In the genomic region with DNA sequence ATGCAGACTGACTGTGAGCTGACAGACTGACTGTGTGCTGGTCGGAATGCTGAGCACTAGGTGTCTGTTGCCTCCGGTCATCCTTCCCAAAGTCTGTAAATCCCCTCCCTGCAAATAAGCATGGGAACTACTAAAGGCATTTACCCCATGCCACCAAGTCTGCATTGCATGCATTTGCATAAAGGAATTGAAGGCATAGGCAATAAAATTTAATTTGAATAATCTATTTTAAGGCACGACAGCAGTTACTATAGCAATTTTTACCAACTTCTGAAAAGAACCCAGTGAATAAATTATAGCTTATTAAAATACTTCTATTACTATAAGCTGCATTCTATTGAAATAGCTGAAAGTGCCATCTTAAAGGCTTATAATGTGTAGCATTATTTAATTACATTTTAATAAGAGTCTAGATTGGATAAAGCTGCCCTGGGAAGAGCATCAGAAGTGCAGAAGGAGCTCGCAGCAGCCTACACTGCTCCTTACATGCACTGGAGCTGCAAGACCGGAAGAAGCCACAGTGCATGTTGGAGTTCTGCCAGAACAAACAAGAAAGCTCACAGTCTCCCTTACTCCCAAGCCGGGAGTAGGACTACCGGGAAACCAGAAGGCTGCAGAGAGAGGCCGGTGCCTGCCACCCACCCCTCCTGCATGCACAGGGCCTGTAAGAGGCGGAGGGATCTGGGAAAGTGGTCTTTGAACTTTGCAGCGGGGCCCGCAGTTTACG, we compare ENCODE assay signal across 7 mouse cellular contexts. TPM values are rescaled to one million over a fixed set of nuclear protein-coding genes. Genes with fewer than 3 reads are reported as not detected.
DNase-seq lines count a peak whose midpoint lies in the region; ATAC-seq lines count a peak whose summit lies in the region.

No protein-coding gene starts in this region.

- H3K9me3 ChIP-seq in intestine, embryonic 14.5 days (ENCODE audit: control insufficient read depth, low read length), result no peaks in the 10 kb centered on the region
- no peaks in the 10 kb centered on the region for H3K9me3 ChIP-seq in liver, embryonic 13.5 days (replicated peaks)

- H3K4me2 ChIP-seq in intestine, embryonic 14.5 days (ENCODE audit: low read length), result peak overlapping the region; percentile 28
- H3K4me2 ChIP-seq in liver, embryonic 13.5 days, result peak overlapping the region; percentile 12; the same call in 1 of the 2 replicates

- peak; percentile 36 for ATAC-seq in intestine, embryonic 14.5 days (replicated peaks; ENCODE audit: low FRiP score, low TSS enrichment, low read depth)
- ATAC-seq in liver, embryonic 13.5 days (ENCODE audit: low read depth), result peak; percentile 70

- intact Hi-C loops in left cerebral cortex, postnatal 25 days (cut with DNase I), result no loop called here

- 0 out of 2 replicates have a peak overlapping the region, but pooled peaks have one; percentile 20 for H3K9ac ChIP-seq in intestine, embryonic 14.5 days (ENCODE audit: low read length)
- no peak overlapping the region for H3K9ac ChIP-seq in liver, embryonic 13.5 days

- WGBS in intestine, embryonic 14.5 days, result 38% methylated on average over 12 of the region's 12 CpGs
- 62% methylated on average over 12 of the region's 12 CpGs for WGBS in liver, embryonic 13.5 days (ENCODE audit: insufficient replicate concordance)

- H3K4me1 ChIP-seq in intestine, embryonic 14.5 days (replicated peaks; ENCODE audit: control insufficient read depth, insufficient read depth, low read length), result peaks cover 16% of the 10 kb centered on the region
- H3K4me1 ChIP-seq in liver, embryonic 13.5 days (replicated peaks), result no peaks in the 10 kb centered on the region

- peak; percentile 35 for DNase-seq in urinary bladder, postnatal 14 days (ENCODE audit: low spot score)
- DNase-seq in urinary bladder, adult 18-20 months (ENCODE audit: low spot score in 2 of 2), result no peak
- peak; percentile 69 for DNase-seq in intestine, embryonic 14.5 days (ENCODE audit: low spot score)
- no peak for DNase-seq in liver, embryonic 13.5 days
- DNase-seq in cerebellum, adult 9-10 months, result no peak
- no peak for DNase-seq in right cerebral cortex, postnatal 14 days
- DNase-seq in left cerebral cortex, postnatal 25 days (ENCODE audit: low spot score in 2 of 2), result no peak

- peak overlapping the region; percentile 62 for H3K27ac ChIP-seq in intestine, embryonic 14.5 days (ENCODE audit: low read depth)
- H3K27ac ChIP-seq in liver, embryonic 13.5 days, result no peak overlapping the region

- H3K4me3 ChIP-seq in intestine, embryonic 14.5 days (ENCODE audit: low read depth, low read length), result no peak overlapping the region
- no peak overlapping the region for H3K4me3 ChIP-seq in liver, embryonic 13.5 days (replicated peaks)

- H3K27me3 ChIP-seq in intestine, embryonic 14.5 days (replicated peaks; ENCODE audit: control insufficient read depth, insufficient read depth, low read length), result no peaks in the 10 kb centered on the region
- no peaks in the 10 kb centered on the region for H3K27me3 ChIP-seq in liver, embryonic 13.5 days

- H3K36me3 ChIP-seq in intestine, embryonic 14.5 days (ENCODE audit: control insufficient read depth, insufficient read depth, low read length), result no peaks in the 10 kb centered on the region
- H3K36me3 ChIP-seq in liver, embryonic 13.5 days, result no peaks in the 10 kb centered on the region

RNA-seq across cellular contexts. Expression of gene Myoz2, which starts 58.3 kb away (rescaled TPM):
- not detected in 2 replicates for polyA plus RNA-seq in intestine, embryonic 14.5 days (2014; fragmentation: Nextera tagmentation; extraction: Ambion mirVana)
- 0.45 and 0.61 TPM in 2 replicates for polyA plus RNA-seq in liver, embryonic 13.5 days (2015; fragmentation: Nextera tagmentation; extraction: Ambion mirVana)
- total RNA-seq in left cerebral cortex, postnatal 25 days (2021), result under 1 TPM in 1 of 2 experiments, not detected in 1; 0.27 TPM

Comparison
In these comparisons a context has a peak if more than half of its experiments do, and no peak if none do; other contexts are left out.
1. DNase-seq: peak in urinary bladder, postnatal 14 days (single experiment) and intestine, embryonic 14.5 days (single experiment); none in urinary bladder, adult 18-20 months (0 of 2), liver, embryonic 13.5 days (single experiment), cerebellum, adult 9-10 months (single experiment), right cerebral cortex, postnatal 14 days (single experiment) and left cerebral cortex, postnatal 25 days (0 of 2).